Mouse (Mus musculus): ENCODE results near the gene Gramd1c.

The Gramd1c gene

GRCm38 (mm10) chr16:43951591-43951990, 111.6 kb downstream of the Gramd1c start:
- DNase-seq: no peak

- DNase-seq: no peak
Observed at GRCm38 (mm10) chr16:43945869-43946268, 117.3 kb downstream of the Gramd1c start.

DNA sequence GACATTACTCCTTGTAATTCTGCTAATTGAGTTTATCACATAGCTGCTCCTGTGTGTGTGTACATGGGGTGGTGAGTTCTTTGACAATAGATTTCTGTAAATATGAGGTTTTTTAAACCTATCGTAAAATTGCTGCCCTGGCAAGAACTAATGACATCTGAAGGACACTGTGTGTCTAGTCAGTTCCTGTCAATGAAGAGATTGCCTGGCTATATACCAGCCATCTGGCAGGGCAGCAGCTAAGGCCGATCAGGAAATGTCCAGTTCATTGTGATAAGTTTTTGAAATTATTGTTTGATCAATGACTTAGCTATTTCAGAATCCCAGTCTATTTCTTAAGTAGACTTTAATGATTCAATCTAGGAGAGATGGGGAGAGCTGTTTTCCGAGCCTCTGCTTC, 117.8 kb downstream of the Gramd1c start:
- DNase-seq: no peak

- DNase-seq: no peak
Observed at GRCm38 (mm10) chr16:43940846-43941245, 122.3 kb downstream of the Gramd1c start.

DNA sequence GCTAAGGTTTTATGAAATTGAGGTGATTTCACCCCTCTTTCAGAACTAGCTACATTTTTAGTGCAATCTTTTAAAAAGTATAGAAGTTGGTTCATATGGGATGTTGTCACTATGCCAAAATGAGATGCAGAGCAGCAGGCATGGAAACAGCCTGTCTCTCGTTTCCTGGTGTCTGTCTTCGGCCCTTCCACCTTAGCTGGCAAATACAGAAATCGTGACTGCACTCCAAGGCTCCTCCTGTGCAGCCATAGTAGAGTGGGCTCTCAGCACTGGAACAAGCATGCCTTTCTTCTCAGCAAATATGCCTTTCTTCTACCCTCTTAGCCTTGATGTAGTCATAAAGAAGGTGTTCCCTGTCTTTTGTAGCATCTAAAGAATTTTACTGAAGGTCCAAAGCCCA, 127.3 kb downstream of the Gramd1c start:
- no peak for DNase-seq

- DNase-seq: no peak
Observed at GRCm38 (mm10) chr16:43935367-43935766, 127.8 kb downstream of the Gramd1c start.

- no peak for DNase-seq
Observed at GRCm38 (mm10) chr16:43934856-43935255, 128.3 kb downstream of the Gramd1c start.

DNA sequence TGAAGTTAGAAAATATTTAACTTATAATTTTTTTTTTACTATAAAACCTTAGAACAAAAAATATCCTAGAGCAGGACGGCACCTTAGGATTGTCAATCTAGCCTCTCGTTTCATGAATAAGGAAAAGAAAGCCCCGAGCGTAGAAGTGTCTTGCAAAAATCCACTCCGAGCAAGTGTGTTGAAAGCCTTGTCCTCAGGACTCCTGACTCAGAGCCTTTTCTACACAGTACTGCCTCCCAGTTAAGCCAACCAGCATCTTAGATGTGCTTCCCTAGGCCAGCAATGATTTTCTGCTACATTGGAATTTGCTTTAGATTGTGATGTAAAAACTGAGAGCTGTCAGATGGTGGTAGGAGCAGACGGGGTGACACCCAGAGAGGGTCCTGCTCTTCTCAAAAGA, 130.1 kb downstream of the Gramd1c start:
- DNase-seq: no peak

DNA sequence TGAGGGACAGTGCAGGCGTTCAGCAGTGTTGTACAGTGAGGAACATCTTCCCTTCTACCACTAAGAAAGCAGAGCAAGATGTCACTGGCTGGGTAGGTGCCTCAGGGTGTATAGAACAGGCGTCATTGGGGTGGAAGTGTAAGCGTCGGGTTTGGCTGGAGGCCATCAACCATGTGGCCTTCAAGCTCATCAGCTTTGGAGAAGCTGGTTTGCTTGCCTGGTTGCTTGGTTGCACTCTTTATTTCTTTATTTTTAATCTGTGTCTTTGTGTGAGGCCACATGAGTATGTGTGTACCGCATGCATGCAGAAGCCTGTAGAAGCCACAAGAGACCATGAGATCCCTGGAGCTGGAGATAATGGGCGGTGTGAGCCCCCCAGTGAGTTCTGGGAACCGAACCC, 130.8 kb downstream of the Gramd1c start:
- no peak for DNase-seq

GRCm38 (mm10) chr16:43931502-43931901, 131.6 kb downstream of the Gramd1c start:
- no peak for DNase-seq

GRCm38 (mm10) chr16:43930577-43930976, 132.6 kb downstream of the Gramd1c start:
- DNase-seq: no peak
